Mouse (Mus musculus) heart, embryonic 11.5 days (tissue): ENCODE data around the gene Art5. TPM values are rescaled to one million over a fixed set of nuclear protein-coding genes. Genes with fewer than 3 reads are reported as not detected.

Source experiments
- ATAC-seq: fragments of 200-750 bp; cut with Nextera tagmentation; replicated peaks from 2 replicates; pipeline ENCODE4 v1.8.0; 2017; ENCODE audit warnings: moderate library complexity; ENCODE audit not compliant: insufficient number of reproducible peaks, low FRiP score, low TSS enrichment
- H3K27ac ChIP-seq: fragments of 300-500 bp; sonication (generic); 2 replicates; pipeline ENCODE4 v1.5.1; 2014; ENCODE audit warnings: mild to moderate bottlenecking, low read depth, low read length
- H3K27me3 ChIP-seq: fragments of 300-500 bp; sonication (generic); 2 replicates; pipeline ENCODE4 v1.6.1; 2014; ENCODE audit warnings: mild to moderate bottlenecking, low read length, mixed read lengths; ENCODE audit not compliant: control insufficient read depth, insufficient read depth
- H3K36me3 ChIP-seq: fragments of 300-500 bp; sonication (generic); 2 replicates; pipeline ENCODE4 v1.6.1; 2014; ENCODE audit warnings: mild to moderate bottlenecking, low read length, moderate library complexity, mixed read lengths; ENCODE audit not compliant: control insufficient read depth, insufficient read depth
- H3K4me1 ChIP-seq: fragments of 300-500 bp; sonication (generic); 2 replicates; pipeline ENCODE4 v1.6.1; 2014; ENCODE audit warnings: low read length; ENCODE audit not compliant: control insufficient read depth, insufficient read depth
- H3K4me2 ChIP-seq: fragments of 300-500 bp; sonication (generic); 2 replicates; pipeline ENCODE4 v1.6.1; 2014; ENCODE audit warnings: mild to moderate bottlenecking, moderate library complexity
- H3K4me3 ChIP-seq: fragments of 300-500 bp; sonication (generic); 2 replicates; pipeline ENCODE4 v1.5.1; 2014; ENCODE audit warnings: low read depth, low read length
- H3K9ac ChIP-seq: fragments of 300-500 bp; sonication (generic); 2 replicates; pipeline ENCODE4 v1.6.1; 2014; ENCODE audit warnings: mild to moderate bottlenecking, low read depth, low read length, moderate library complexity
- H3K9me3 ChIP-seq: fragments of 300-500 bp; sonication (generic); replicated peaks from 2 replicates; pipeline ENCODE4 v1.6.1; 2016; ENCODE audit warnings: low read length; ENCODE audit not compliant: control insufficient read depth
- WGBS: fragments of 180-500 bp; shearing (Covaris S2); extraction: QIAGEN DNeasy Blood & Tissue Kit; methylation state at CpG from one replicate; pipeline ENCODE4 v1.1.7; 2014; ENCODE audit not compliant: insufficient replicate concordance; 5-methylcytosine and 5-hydroxymethylcytosine counted together
- polyA plus RNA-seq: library from polyadenylated mRNA; unstranded; fragments of >200 nt; fragmentation: Nextera tagmentation; extraction: Ambion mirVana; gene quantifications from 2 replicates; pipeline ENCODE4 v1.2.1, GENCODE M21; 2014

Gene Art5
- polyA plus RNA-seq, 1 experiment from 2014 or later: 0.84 TPM

DNA sequence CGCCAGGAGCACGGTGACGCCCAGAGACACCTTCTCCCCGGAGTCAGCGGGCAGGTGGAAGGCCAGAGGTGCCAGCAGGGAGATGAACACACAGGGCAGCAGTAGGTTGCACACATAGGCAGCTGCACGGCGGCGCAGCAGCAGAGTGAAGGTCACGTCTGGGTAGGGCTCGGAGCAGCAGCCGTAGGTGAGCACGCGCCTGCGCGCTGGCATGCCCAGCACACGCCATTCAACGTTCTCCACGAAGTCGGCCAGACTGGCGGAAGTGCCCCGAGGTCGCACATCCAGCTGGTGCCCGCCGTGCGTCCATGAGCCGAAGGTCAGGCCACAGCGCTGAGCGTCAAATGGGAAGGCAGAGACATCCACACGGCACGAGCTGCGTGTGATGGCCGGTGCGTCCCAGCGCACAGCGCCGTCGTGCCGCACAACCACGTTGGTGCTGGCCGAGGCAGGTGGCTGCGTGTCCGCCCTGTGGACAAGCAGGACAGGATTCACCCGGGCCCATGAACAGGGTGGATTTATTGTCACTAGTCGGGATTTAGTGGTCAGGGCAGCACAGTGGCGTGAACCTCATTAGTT, 4.0 kb upstream of the Art5 start:
- no peak overlapping the region for H3K4me3 ChIP-seq
- H3K9me3 ChIP-seq: no peaks in the 10 kb centered on the region
- no peak overlapping the region for H3K27ac ChIP-seq
- no peaks in the 10 kb centered on the region for H3K4me1 ChIP-seq
- no peak for ATAC-seq
- no peak overlapping the region for H3K4me2 ChIP-seq
- no peaks in the 10 kb centered on the region for H3K36me3 ChIP-seq
- WGBS: 65% methylated on average over 45 of the region's 45 CpGs
- no peaks in the 10 kb centered on the region for H3K27me3 ChIP-seq
- no peak overlapping the region for H3K9ac ChIP-seq

DNA sequence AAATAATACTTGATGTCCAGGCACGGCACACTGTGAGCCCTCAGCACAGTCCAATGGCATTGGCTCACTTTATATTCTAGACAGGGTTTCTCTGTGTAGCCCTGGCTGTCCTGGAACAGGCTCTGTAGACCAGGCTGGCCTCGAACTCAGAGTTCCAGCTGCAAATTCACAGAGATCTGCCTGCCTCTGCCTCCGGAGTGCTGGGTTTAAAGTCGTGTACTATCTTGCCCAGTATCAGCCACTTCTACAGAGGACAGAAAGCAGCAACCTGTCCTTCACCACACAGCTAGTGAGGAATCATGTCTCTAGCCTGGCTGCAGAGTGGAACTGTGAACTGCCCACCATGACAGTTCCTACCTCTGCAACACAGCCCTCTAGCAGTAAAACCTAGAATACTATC, 457 bp upstream of the Art5 start:
- Histone ChIP-seq H3K27ac (no peak overlapping the region), H3K9ac (no peak overlapping the region), H3K4me1 (peaks cover 4% of the 10 kb centered on the region; the same call in 1 of the 2 replicates), H3K4me3 (no peak overlapping the region), H3K4me2 (no peak overlapping the region), H3K27me3 (no peaks in the 10 kb centered on the region), H3K9me3 (no peaks in the 10 kb centered on the region), H3K36me3 (no peaks in the 10 kb centered on the region)
- 79% methylated on average over 4 of the region's 4 CpGs for WGBS
- no peak for ATAC-seq

DNA sequence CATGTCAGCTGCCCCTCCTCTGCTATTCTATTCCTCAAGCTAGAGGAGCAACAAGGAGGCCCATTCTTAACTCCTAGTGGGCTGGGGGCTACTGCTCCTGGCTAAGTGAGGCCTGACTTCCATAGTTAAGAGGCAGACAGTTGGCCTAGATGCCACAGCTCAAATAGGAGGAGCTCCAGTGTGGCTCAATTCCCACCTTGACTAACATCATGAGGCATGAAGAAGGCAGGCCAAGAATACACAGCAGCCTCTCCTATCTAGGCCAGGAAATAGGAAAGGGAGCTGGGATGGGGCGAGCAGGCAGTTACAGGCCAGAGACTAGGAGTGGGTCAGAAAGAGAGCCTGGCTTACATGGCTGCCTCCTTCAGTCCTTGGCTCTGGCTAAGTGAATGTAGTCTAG, 1.1 kb downstream of the Art5 start:
- ATAC-seq: no peak
- H3K27ac ChIP-seq: no peak overlapping the region
- WGBS: 71% methylated on average over 1 of the region's 1 CpGs
- no peaks in the 10 kb centered on the region for H3K36me3 ChIP-seq
- peaks cover 4% of the 10 kb centered on the region; the same call in 1 of the 2 replicates for H3K4me1 ChIP-seq
- H3K9ac ChIP-seq: no peak overlapping the region
- H3K27me3 ChIP-seq: no peaks in the 10 kb centered on the region
- H3K4me2 ChIP-seq: no peak overlapping the region
- H3K9me3 ChIP-seq: no peaks in the 10 kb centered on the region
- no peak overlapping the region for H3K4me3 ChIP-seq

DNA sequence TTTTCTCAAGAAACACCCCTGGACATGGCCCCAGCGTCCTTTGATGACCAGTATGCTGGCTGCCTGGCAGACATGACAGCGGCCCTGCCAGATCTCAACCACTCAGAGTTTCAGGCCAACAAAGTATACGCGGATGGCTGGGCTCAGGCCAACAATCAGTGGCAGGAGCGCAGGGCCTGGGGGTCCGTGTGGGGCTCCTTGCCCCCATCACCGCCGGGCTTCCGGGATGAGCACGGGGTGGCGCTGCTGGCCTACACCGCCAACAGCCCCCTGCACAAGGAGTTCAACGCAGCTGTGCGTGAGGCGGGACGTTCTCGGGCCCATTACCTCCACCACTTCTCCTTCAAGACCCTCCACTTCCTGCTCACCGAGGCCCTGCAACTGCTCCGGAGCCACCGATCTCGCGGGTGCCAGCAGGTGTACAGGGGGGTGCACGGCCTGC, 2.6 kb downstream of the Art5 start:
- Histone ChIP-seq H3K36me3 (no peaks in the 10 kb centered on the region), H3K4me1 (peaks cover 11% of the 10 kb centered on the region), H3K9me3 (no peaks in the 10 kb centered on the region), H3K27ac (no peak overlapping the region), H3K27me3 (no peaks in the 10 kb centered on the region), H3K4me2 (peak overlapping the region; percentile 86), H3K4me3 (peak overlapping the region; percentile 40), H3K9ac (peak overlapping the region; percentile 68)
- WGBS: 8% methylated on average over 23 of the region's 23 CpGs
- no peak for ATAC-seq

DNA sequence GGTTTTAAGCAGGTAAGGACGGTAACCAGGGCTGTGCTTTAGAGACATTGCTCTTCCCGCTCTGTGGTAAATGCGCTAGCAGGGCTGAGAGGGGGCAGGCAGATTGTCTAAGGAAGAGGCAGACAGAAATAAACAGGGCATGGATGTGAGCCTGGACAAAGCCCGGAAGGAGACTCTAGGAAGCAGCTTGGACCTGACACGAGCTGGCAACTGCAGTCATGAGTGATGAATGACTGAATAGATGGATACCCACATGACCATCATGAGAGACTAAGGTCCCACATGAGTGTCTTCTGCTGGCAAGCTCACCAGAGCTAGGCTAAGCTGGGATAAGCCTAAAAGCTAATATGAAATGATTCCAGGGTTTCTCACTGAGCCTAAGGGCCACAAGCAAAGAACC, 5.2 kb downstream of the Art5 start:
- no peak overlapping the region for H3K9ac ChIP-seq
- H3K4me2 ChIP-seq: no peak overlapping the region
- H3K27me3 ChIP-seq: no peaks in the 10 kb centered on the region
- no peak for ATAC-seq
- H3K27ac ChIP-seq: no peak overlapping the region
- no peak overlapping the region for H3K4me3 ChIP-seq
- no peaks in the 10 kb centered on the region for H3K9me3 ChIP-seq
- WGBS: 55% methylated on average over 5 of the region's 5 CpGs
- H3K36me3 ChIP-seq: no peaks in the 10 kb centered on the region
- peaks cover 28% of the 10 kb centered on the region for H3K4me1 ChIP-seq

DNA sequence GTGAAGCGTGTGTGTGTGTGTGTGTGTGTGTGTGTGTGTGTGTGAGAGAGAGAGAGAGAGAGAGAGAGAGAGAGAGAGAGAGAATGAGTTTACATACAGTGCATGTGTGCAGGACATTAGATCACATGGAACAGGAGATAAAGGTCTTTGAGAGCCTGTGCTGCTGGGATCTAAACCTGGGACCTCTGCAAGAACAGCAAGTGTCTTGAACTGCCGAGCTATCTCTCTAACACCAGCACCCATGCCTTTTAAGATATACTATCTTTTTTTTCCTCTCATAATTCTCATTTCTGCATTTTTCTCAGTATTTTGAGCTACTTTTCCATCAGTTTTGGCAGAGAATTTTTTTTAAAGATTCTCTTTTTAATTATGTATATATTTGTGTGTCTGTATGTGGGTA, 5.7 kb downstream of the Art5 start:
- no peak overlapping the region for H3K27ac ChIP-seq
- no peaks in the 10 kb centered on the region for H3K36me3 ChIP-seq
- WGBS: 61% methylated on average over 2 of the region's 2 CpGs
- H3K4me2 ChIP-seq: no peak overlapping the region
- no peak overlapping the region for H3K9ac ChIP-seq
- H3K4me3 ChIP-seq: no peak overlapping the region
- H3K9me3 ChIP-seq: no peaks in the 10 kb centered on the region
- H3K27me3 ChIP-seq: no peaks in the 10 kb centered on the region
- H3K4me1 ChIP-seq: peaks cover 28% of the 10 kb centered on the region
- ATAC-seq: no peak

DNA sequence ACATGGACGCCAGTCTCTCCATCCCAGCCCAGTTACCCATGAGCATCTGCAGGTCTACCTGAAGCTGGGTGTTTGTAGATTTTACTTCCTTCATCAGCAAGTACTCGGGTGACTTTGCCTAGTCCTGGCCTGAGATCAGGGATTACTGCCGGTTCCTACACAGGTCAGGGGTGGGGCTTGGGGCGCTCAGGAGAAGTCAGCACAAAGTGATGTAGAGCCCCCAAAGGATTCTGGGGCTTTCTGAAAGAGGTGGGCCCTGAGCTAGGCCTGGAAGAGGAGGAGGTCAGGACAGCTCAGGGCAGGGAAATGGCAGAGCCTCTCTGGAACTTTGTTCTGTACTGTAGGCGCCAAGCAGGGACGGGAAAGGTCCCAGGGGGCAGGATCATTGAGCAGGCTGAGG, 6.6 kb downstream of the Art5 start:
- no peak overlapping the region for H3K4me3 ChIP-seq
- no peak overlapping the region for H3K9ac ChIP-seq
- H3K36me3 ChIP-seq: no peaks in the 10 kb centered on the region
- H3K9me3 ChIP-seq: no peaks in the 10 kb centered on the region
- ATAC-seq: no peak; the same call in 1 of the 2 replicates
- H3K27me3 ChIP-seq: no peaks in the 10 kb centered on the region
- WGBS: 58% methylated on average over 6 of the region's 6 CpGs
- H3K4me1 ChIP-seq: peaks cover 28% of the 10 kb centered on the region
- no peak overlapping the region for H3K27ac ChIP-seq
- H3K4me2 ChIP-seq: 0 out of 2 replicates have a peak overlapping the region, but pooled peaks have one; percentile 18

DNA sequence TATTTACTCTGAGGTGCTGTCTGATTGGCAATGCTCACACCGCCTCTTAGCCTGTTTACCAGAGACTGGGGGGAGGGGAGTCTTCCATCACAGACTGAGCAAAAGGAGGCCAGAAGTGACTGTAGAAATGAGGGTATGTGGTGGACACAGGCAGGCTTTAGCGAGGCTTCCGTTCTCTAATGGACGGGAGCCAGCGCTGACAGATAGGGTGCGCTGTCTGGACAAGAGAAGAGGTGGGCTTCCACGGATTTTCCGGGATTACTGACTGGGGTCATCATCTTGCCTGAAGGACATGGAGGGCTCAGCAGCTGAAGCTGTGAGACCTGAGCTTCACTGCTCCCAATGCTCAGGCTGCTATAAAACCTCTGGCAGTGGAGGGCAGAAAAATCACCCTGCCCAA, 7.0 kb downstream of the Art5 start:
- no peak overlapping the region for H3K27ac ChIP-seq
- no peaks in the 10 kb centered on the region for H3K27me3 ChIP-seq
- ATAC-seq: no peak
- WGBS: 42% methylated on average over 8 of the region's 8 CpGs
- no peak overlapping the region for H3K9ac ChIP-seq
- no peaks in the 10 kb centered on the region for H3K36me3 ChIP-seq
- H3K9me3 ChIP-seq: no peaks in the 10 kb centered on the region
- H3K4me3 ChIP-seq: no peak overlapping the region
- 0 out of 2 replicates have a peak overlapping the region, but pooled peaks have one; percentile 18 for H3K4me2 ChIP-seq
- peaks cover 28% of the 10 kb centered on the region for H3K4me1 ChIP-seq

DNA sequence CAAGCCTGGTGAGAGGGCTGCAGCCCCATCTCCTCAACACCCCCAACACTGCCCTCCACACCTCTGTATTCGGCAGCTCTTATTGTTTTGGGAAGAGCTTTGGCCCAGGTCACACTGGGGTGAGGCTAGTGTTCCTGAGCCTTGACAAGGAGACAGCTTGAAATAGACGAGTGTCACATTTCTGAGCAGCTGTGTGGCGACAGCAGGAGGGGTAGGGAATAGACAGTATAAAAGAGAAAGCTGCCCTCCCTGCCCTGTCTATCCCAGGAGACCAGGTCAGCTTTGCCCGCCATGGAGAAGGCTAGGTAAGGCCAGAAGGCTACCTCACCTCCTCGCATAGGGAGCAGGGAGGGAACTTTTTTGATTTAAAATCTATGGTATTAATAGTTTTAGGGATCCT, 7.8 kb downstream of the Art5 start, which contains the start of gene Art1:
Art1 (plus strand) TSS at position 257 of the 400 bp plus-strand sequence.
- Histone ChIP-seq H3K4me2 (peak within 1 kb of the TSS; percentile 74), H3K9me3 (no peaks in the 10 kb centered on the region), H3K4me3 (peak within 1 kb of the TSS; percentile 35; the same call in 1 of the 2 replicates), H3K9ac (peak within 1 kb of the TSS; percentile 25; the same call in 1 of the 2 replicates), H3K27me3 (no peaks in the 10 kb centered on the region), H3K27ac (peak within 1 kb of the TSS; percentile 54; the same call in 1 of the 2 replicates), H3K4me1 (peaks cover 24% of the 10 kb centered on the region), H3K36me3 (no peaks in the 10 kb centered on the region)
- WGBS: 47% methylated on average over 5 of the region's 5 CpGs
- ATAC-seq: no peak
